Mouse (Mus musculus) ES-CJ7 (cell line): ENCODE measurements around the gene 1700001K19Rik.
"Not testable (repeated sequence)": the region's sequence is repeated elsewhere in the genome, so short reads cannot be mapped to it uniquely, and the experiment has no call there.

Experiments
- DNase-seq: peaks from one replicate; pipeline ENCODE4 v3.0.0; 2011; ENCODE audit warnings: low read depth, low spot score

Gene 1700001K19Rik

GRCm38 (mm10) chr12:110696173-110696974 lies 14.0 kb upstream of the 1700001K19Rik start:
- DNase-seq: peak; percentile 95

- DNase-seq: no peak
Observed at GRCm38 (mm10) chr12:110695676-110696171, 13.3 kb upstream of the 1700001K19Rik start.

DNA sequence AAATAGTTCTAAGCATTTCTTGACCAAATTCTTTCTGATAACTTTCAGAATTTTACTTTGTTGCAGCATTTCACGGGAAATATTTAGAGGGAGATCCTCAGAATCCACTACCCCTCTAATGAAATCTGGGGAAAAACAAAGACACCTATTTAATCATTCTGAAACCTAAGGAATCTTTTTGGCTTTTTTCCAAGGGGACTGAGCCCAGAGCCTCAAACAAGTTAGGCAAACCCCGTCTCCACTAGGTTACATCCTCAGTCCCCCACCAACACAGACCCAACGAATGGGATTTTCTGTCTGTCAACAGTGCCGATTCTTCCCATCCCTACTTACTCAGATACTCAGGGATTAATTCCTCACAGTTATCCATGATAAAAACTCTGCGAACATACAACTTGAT lies 11.0 kb upstream of the 1700001K19Rik start:
- DNase-seq: not testable (repeated sequence)

DNA sequence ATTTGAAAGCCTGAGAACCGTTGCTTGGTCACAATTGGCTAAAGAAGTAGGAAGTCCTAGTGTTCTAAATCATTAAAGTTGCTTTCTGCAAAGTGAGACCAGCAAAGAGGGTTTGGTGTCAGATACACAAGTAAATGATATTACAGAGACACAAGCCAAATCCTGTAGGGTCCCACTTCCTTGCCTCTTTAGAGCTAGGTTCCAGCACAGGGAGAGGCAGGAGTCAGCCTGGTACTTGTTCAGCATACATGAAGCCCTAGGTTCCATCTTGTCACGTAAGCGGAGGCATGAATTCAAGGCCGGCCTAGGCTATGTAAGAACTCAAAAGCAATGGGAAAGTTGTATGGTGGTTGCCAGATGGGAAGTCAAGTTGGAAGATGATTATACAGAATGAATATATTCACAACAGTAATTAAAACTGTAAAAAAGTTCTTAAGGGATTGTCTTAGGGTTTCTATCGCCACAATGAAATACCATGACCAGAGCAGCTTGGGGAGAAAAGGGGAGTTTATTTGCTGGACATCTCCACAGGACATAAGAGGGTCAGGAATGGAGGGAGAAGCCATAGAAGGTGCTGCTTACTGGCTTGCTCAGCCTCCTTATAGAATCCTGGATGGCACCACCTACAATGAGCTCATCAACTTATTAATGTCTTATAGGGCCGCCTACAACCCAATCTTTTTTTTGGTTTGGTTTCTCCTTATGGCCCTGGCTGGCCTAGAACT lies 7.7 kb upstream of the 1700001K19Rik start:
- no peak for DNase-seq

DNA sequence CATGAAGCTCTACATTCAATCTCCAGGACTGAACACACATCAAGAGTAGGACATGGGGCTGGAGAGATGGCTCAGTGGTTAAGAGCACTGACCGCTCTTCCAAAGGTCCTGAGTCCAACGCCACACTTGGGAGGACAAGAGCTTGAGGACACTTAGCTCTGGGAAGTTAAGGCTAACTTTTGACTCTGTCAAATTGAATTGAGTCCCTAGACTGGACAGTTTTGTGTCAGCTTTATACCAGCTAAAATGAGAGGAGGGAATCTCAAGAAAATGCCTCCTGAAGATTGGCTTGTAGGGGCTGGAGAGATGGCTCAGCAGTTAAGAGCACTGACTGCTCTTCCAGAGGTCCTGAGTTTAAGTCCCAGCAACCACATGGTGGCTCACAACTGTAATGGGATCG lies 6.5 kb upstream of the 1700001K19Rik start:
- not testable (repeated sequence) for DNase-seq

- DNase-seq: peak; percentile 84
Observed at GRCm38 (mm10) chr12:110687894-110688734, 5.7 kb upstream of the 1700001K19Rik start.

- no peak for DNase-seq
Observed at GRCm38 (mm10) chr12:110683580-110683979, 1.2 kb upstream of the 1700001K19Rik start.

DNA sequence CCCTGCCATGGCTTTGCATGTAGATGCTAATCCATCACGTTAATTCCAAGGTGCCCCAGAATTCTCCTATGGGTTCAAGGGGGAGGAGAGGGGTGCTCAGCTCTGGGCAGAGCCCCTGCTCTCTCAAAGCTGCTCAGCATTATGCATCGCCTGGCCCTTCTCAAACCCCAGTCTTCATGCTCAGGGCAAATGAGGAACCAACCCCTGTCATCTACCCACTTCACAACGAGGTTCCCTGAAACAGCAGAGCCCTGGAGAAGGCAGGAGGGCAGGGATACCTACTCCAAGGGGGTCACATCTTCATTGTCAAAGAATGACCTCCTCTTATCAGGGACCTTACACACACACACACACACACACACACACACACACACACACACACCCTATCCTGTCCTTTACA lies 541 bp downstream of the 1700001K19Rik start:
- no peak for DNase-seq

- DNase-seq: no peak
Observed at GRCm38 (mm10) chr12:110681191-110681590, 1.2 kb downstream of the 1700001K19Rik start.

- DNase-seq: peak; percentile 90
Observed at GRCm38 (mm10) chr12:110674243-110674642, 8.2 kb downstream of the 1700001K19Rik start.

DNA sequence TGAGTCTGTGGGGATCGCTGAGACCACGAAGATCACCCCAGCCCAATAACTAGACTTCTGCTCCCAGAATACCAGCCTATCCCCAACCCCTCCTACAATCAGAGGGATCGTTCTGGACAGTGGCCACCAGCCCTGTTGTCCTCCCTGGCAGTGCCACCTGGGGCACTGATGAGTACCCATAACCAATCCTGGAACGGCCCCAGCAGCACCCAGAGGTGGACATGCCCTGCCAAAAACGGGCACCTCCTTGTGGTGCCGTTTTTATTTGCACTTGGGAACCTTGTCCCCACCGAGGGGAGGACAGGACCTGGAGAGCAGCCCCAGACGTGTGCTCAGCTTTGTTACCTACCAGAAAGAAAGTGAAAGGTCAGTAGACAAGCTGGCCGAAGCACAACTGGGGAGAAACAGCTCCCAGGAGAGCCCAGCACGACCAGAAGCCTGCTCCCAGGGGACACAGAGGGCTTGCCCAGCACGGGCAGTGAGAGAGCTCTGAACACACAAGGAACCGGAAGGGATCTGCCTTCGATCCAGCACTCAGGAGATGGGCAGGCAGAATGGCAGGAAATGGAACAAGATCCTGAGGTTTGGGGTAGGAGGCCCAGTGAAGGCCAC lies 14.8 kb downstream of the 1700001K19Rik start:
- DNase-seq: no peak

- no peak for DNase-seq
Observed at GRCm38 (mm10) chr12:110661746-110662145, 20.7 kb downstream of the 1700001K19Rik start.

DNA sequence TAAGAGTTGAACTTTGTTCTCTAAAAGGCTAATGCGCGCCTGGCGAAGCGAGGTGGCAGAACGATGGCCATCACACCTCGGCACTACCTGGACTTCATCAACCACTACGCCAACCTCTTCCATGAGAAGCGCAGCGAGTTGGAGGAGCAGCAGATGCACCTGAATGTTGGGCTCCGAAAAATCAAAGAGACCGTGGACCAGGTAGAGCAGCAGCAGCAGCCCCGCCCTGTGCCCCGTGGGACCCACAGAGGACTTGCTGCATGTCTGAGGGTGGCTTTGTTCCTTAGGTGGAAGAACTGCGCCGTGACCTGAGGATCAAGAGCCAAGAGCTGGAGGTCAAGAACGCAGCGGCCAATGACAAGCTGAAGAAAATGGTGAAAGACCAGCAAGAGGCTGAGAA lies 31.0 kb downstream of the 1700001K19Rik start:
- no peak for DNase-seq

DNA sequence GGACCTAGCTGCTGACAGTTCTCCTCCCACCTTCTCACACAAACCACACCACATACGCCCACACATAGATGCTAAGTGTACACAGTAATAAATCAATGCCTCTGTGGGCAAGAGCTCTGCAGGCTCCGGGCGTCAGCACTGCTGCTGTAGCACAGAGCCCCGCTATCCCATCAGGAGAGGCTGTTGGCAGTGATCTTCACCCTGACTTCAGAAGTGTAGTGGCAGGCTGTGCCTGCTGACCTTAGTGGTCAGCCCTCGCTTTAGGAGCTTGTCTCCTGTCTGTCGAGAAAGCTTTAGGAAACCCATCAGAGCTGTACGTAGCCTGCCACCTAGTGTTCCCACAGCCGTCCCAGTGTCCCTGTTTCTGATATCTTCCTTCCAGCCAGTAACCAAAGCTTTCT lies 32.2 kb downstream of the 1700001K19Rik start:
- DNase-seq: no peak

- no peak for DNase-seq
Observed at GRCm38 (mm10) chr12:110637507-110638114, 44.8 kb downstream of the 1700001K19Rik start.

DNA sequence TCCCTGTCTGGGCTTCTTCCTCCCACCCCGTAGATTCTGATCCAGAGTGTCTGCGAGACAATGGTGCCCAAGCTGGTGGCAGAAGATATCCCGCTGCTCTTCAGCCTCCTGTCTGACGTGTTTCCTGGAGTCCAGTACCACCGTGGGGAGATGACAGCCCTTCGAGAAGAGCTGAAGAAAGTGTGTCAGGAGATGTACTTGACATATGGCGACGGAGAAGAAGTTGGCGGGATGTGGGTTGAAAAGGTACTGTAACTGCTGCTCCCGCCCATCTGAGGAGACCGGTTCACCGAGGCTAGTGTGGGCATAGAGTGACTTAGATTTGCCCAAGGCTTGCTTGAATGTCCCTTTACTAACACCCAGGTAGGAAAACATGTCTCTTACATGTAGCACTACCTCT lies 46.1 kb downstream of the 1700001K19Rik start:
- no peak for DNase-seq

- no peak for DNase-seq
Observed at GRCm38 (mm10) chr12:110630056-110630455, 52.4 kb downstream of the 1700001K19Rik start.
